Mouse (Mus musculus): Measurements from ENCODE around the gene Commd2. TPM values are rescaled to one million over a fixed set of nuclear protein-coding genes. Genes with fewer than 3 reads are reported as not detected.

The Commd2 gene
- polyA plus RNA-seq, 1 experiment from 2014 or later: 88.7 TPM

DNA sequence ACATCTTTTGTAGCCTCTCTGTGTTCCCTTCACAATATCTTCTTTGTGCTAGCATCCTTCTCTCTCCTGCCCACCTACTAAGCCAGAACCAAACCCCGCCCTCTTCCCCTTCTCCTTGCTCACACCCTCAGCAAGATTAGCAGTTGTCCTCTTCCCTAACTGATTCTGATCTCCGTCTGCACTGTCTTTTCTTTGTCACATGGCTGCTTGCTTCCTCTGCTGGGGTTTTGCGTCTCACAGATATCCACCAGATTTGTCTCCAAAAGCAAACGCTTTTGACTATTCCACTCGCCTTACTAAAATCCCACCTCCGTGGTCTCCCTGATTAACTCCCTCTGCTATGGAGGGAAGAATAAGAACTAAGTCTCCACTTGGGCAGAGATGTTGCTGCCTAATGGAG lies 7.1 kb upstream of the Commd2 start:
- Histone ChIP-seq H3K4me3 (no peak overlapping the region), H3K9ac (no peak overlapping the region), H3K4me2 (no peak overlapping the region), H3K36me3 (no peaks in the 10 kb centered on the region), H3K27me3 (no peaks in the 10 kb centered on the region), H3K4me1 (no peaks in the 10 kb centered on the region), H3K9me3 (no peaks in the 10 kb centered on the region), H3K27ac (no peak overlapping the region)
- ATAC-seq (ENCODE audit: borderline replicate concordance, extremely low read depth, low FRiP score, low TSS enrichment): no peak
- WGBS: 62% methylated on average over 6 of the region's 6 CpGs

GRCm38 (mm10) chr3:57653646-57654045 lies 2.1 kb upstream of the Commd2 start:
- Histone ChIP-seq H3K27ac (no peak overlapping the region), H3K4me2 (no peak overlapping the region), H3K27me3 (no peaks in the 10 kb centered on the region), H3K4me3 (no peak overlapping the region), H3K9ac (no peak overlapping the region), H3K36me3 (no peaks in the 10 kb centered on the region), H3K9me3 (no peaks in the 10 kb centered on the region), H3K4me1 (0 out of 2 replicates have a peak, but pooled peaks cover 3% of the 10 kb centered on the region)
- 76% methylated on average over 3 of the region's 3 CpGs for WGBS
- ATAC-seq (ENCODE audit: borderline replicate concordance, extremely low read depth, low FRiP score, low TSS enrichment): no peak

DNA sequence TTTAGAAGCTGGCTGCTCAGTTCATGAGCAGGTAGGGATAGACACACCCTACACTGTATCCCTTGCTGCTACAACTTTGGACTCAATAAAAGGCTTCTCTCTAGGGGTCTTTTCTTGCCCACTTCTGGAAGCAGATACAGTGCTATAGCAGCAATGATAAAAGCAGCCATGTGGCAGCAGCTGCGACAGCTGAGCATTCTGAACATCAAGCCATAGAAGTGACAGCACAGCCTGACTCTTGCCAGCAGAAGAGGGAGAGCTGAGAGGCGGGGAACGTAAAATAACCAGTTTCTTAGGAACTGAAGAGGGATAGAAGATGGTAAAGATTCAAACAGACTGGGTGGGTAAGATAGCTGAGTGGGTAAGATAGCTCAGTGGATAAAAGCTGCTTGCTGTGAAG lies 970 bp upstream of the Commd2 start:
- no peak overlapping the region for H3K27ac ChIP-seq
- H3K27me3 ChIP-seq: no peaks in the 10 kb centered on the region
- no peaks in the 10 kb centered on the region for H3K36me3 ChIP-seq
- no peak overlapping the region for H3K4me3 ChIP-seq
- H3K9ac ChIP-seq: no peak overlapping the region
- 0 out of 2 replicates have a peak, but pooled peaks cover 3% of the 10 kb centered on the region for H3K4me1 ChIP-seq
- no peak for ATAC-seq (ENCODE audit: borderline replicate concordance, extremely low read depth, low FRiP score, low TSS enrichment)
- no peak overlapping the region for H3K4me2 ChIP-seq
- H3K9me3 ChIP-seq: no peaks in the 10 kb centered on the region
- 73% methylated on average over 3 of the region's 3 CpGs for WGBS

DNA sequence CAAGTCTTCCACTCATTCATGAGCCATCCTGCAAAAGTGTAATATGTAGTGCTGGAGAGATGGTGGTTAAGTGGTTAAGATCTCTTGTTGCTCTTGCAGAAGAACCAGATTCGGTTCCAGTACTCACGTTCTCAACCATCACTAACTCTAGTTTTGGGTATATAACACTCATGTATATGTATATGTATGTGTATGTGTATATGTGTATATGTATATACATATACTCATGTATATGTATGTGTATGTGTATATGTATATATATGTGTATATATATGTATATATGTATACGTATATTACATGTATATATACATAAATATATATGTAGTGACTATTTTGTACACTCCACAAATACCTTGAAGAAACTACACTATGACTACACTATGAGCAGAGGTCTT lies 347 bp upstream of the Commd2 start:
- no peaks in the 10 kb centered on the region for H3K27me3 ChIP-seq
- peak overlapping the region; percentile 82 for H3K4me3 ChIP-seq
- H3K9me3 ChIP-seq: no peaks in the 10 kb centered on the region
- no peak for ATAC-seq (ENCODE audit: borderline replicate concordance, extremely low read depth, low FRiP score, low TSS enrichment)
- no peak overlapping the region for H3K27ac ChIP-seq
- H3K4me1 ChIP-seq: 0 out of 2 replicates have a peak, but pooled peaks cover 3% of the 10 kb centered on the region
- peak overlapping the region; percentile 68 for H3K4me2 ChIP-seq
- 57% methylated on average over 3 of the region's 3 CpGs for WGBS
- H3K36me3 ChIP-seq: no peaks in the 10 kb centered on the region
- peak overlapping the region; percentile 78 for H3K9ac ChIP-seq

- ATAC-seq (ENCODE audit: borderline replicate concordance, extremely low read depth, low FRiP score, low TSS enrichment): no peak
- Histone ChIP-seq H3K4me1 (peaks cover 4% of the 10 kb centered on the region), H3K9me3 (no peaks in the 10 kb centered on the region), H3K27ac (no peak overlapping the region), H3K27me3 (no peaks in the 10 kb centered on the region), H3K36me3 (peaks cover 25% of the 10 kb centered on the region), H3K4me3 (no peak overlapping the region), H3K4me2 (no peak overlapping the region), H3K9ac (no peak overlapping the region)
- 94% methylated on average over 6 of the region's 6 CpGs for WGBS
These were observed 8.3 kb downstream of the Commd2 start for GRCm38 (mm10) chr3:57643191-57643590.

- WGBS: 49% methylated on average over 6 of the region's 6 CpGs
- no peaks in the 10 kb centered on the region for H3K27me3 ChIP-seq
- 0 out of 2 replicates have a peak overlapping the region, but pooled peaks have one; percentile 8 for H3K4me2 ChIP-seq
- H3K9me3 ChIP-seq: no peaks in the 10 kb centered on the region
- H3K4me1 ChIP-seq: peaks cover 8% of the 10 kb centered on the region
- H3K36me3 ChIP-seq: no peaks in the 10 kb centered on the region
- peak overlapping the region; percentile 89 for H3K27ac ChIP-seq
- no peak overlapping the region for H3K9ac ChIP-seq
- H3K4me3 ChIP-seq: no peak overlapping the region
- ATAC-seq (ENCODE audit: borderline replicate concordance, extremely low read depth, low FRiP score, low TSS enrichment): peak; percentile 95
These were observed 13.9 kb downstream of the Commd2 start for GRCm38 (mm10) chr3:57637596-57637995.

DNA sequence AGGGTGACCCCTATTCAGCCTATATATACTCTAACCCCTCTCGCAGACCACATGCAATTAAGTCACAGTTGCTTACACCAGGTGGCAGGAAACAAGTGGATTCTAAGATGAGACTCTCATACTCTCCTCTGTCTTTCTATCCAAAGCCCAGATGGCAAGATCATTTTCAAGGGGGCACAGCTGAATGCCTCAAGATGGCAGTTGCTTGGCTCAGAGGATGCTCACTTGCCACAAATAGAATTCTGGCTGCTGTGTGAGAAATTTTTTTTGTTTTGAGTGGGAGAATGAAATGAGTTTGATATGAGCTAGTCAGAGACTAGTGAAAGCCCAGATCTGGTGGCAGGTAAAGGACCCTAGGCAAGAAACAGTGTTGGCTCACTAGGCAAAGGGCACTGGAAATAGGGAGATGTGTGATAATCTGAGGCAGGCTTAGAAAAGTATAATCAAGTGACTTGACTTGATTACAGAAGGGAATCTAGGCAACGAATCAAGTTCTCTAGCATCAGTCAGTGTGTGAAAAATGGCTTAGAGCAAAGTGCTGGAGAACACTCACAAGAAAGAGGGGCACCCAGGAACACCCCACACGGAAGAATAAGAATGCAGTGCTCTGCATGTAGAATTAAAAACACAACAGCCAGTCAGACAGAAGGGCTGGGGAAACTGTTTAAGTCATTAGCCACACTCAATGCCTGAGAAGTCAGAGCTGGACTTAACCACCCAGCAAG lies 16.6 kb downstream of the Commd2 start:
- Histone ChIP-seq H3K4me3 (no peak overlapping the region), H3K4me1 (peaks cover 8% of the 10 kb centered on the region), H3K27ac (no peak overlapping the region), H3K9ac (no peak overlapping the region), H3K9me3 (no peaks in the 10 kb centered on the region), H3K4me2 (no peak overlapping the region), H3K36me3 (no peaks in the 10 kb centered on the region), H3K27me3 (no peaks in the 10 kb centered on the region)
- ATAC-seq (ENCODE audit: borderline replicate concordance, extremely low read depth, low FRiP score, low TSS enrichment): no peak
- WGBS: 81% methylated on average over 3 of the region's 3 CpGs

DNA sequence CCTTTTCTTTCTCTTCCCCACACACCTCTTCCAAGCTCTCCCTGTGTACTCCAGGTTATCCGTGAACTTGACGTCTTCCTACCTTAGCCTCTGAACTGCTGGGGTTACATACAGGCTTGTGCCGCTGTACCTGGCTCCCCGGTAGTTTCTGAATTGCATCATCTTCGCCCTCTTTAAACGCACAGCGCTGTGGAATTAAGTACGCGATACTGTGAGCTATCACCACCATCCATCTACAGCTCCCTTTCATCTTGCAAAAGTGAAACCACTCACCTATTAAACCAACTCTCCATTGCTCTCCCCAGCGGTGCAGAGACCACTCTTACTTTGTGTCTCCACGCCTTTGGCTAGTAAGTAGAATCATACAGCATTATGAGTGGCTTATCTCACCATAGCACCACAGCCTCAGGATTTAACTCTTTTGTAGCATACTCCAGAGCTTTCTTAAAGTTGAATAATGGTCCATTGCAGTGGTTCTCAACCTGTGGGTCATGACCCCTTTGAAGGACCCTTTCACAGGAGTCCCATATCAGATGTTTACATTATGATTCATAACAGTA lies 24.5 kb downstream of the Commd2 start:
- Histone ChIP-seq H3K9me3 (no peaks in the 10 kb centered on the region), H3K36me3 (no peaks in the 10 kb centered on the region), H3K27ac (peak overlapping the region; percentile 69), H3K27me3 (no peaks in the 10 kb centered on the region), H3K4me2 (peak overlapping the region; percentile 26), H3K4me3 (peak overlapping the region; percentile 23), H3K9ac (no peak overlapping the region), H3K4me1 (no peaks in the 10 kb centered on the region)
- 55% methylated on average over 11 of the region's 11 CpGs for WGBS
- peak; percentile 42 for ATAC-seq (ENCODE audit: borderline replicate concordance, extremely low read depth, low FRiP score, low TSS enrichment)

- Histone ChIP-seq H3K4me3 (peak overlapping the region; percentile 33), H3K36me3 (no peaks in the 10 kb centered on the region), H3K27me3 (no peaks in the 10 kb centered on the region), H3K9ac (peak overlapping the region; percentile 23; the same call in 1 of the 2 replicates), H3K9me3 (no peaks in the 10 kb centered on the region), H3K4me1 (no peaks in the 10 kb centered on the region), H3K4me2 (peak overlapping the region; percentile 54), H3K27ac (peak overlapping the region; percentile 49)
- 28% methylated on average over 21 of the region's 21 CpGs for WGBS
- peak; percentile 41; the same call in 1 of the 2 replicates for ATAC-seq (ENCODE audit: borderline replicate concordance, extremely low read depth, low FRiP score, low TSS enrichment)
These were observed 26.1 kb downstream of the Commd2 start for GRCm38 (mm10) chr3:57625275-57625997.

GRCm38 (mm10) chr3:57619718-57620117 lies 31.8 kb downstream of the Commd2 start:
- 63% methylated on average over 4 of the region's 4 CpGs for WGBS

GRCm38 (mm10) chr3:57615652-57616051 lies 35.9 kb downstream of the Commd2 start:
- Histone ChIP-seq H3K9me3 (no peaks in the 10 kb centered on the region), H3K4me3 (no peak overlapping the region), H3K27ac (no peak overlapping the region), H3K36me3 (no peaks in the 10 kb centered on the region), H3K27me3 (no peaks in the 10 kb centered on the region), H3K4me1 (no peaks in the 10 kb centered on the region), H3K9ac (no peak overlapping the region), H3K4me2 (no peak overlapping the region)
- no peak for ATAC-seq (ENCODE audit: borderline replicate concordance, extremely low read depth, low FRiP score, low TSS enrichment)
- 90% methylated on average over 4 of the region's 4 CpGs for WGBS

More at GRCm38 (mm10) chr3:57619718-57620117, 31.8 kb downstream of the Commd2 start:
- no peak for ATAC-seq (ENCODE audit: borderline replicate concordance, extremely low read depth, low FRiP score, low TSS enrichment)
- no peak overlapping the region for H3K9ac ChIP-seq
- no peak overlapping the region for H3K4me2 ChIP-seq
- no peak overlapping the region for H3K4me3 ChIP-seq
- no peaks in the 10 kb centered on the region for H3K9me3 ChIP-seq
- no peaks in the 10 kb centered on the region for H3K36me3 ChIP-seq
- no peak overlapping the region for H3K27ac ChIP-seq
- H3K27me3 ChIP-seq: no peaks in the 10 kb centered on the region
- H3K4me1 ChIP-seq: no peaks in the 10 kb centered on the region
